16 mouse cellular contexts compared by ENCODE assay signal in the genomic region with DNA sequence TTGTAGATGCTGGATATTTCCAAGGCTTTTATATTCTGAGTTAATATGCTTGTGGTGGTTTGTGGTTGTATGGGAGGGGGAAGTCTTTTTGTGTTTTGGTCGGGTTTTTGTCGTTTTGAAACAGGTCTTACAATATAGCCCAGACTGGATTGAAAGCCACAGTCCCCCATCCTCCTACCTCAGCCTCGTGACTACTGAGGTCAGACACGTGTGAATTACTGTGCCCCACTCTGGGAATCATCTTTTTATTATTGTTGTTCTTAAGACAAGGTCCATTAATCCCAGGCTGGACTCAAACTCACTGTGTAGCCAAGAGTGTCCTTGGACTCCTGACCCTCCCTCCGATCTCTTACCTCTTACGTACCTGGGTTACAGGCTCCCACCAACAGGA. TPM values are rescaled to one million over a fixed set of nuclear protein-coding genes. Genes with fewer than 3 reads are reported as not detected.
DNase-seq lines count a peak whose midpoint lies in the region; ATAC-seq and TF ChIP-seq lines count a peak whose summit lies in the region.
"Had no signal": no experiment of that assay in that cellular context is flagged by ENCODE, and none has a peak within 500 bp of the region (broad histone marks: within the 10 kb centered on the region; RNA-seq: fewer than 3 reads in every experiment).

No protein-coding gene starts in this region.

- 68% methylated on average over 6 of the region's 6 CpGs for WGBS in liver, adult 2 months
- WGBS in liver, embryonic 11.5 days = 61% methylated on average over 6 of the region's 6 CpGs
- 24% methylated on average over 6 of the region's 6 CpGs for WGBS in kidney, embryonic 14.5 days

- H3K79me2 ChIP-seq in liver, adult 2 months (ENCODE audit: control insufficient read depth, insufficient read depth, low read length) = no peaks in the 10 kb centered on the region
- H3K79me2 ChIP-seq in myocyte (ENCODE audit: control insufficient read depth, insufficient read depth) = no peaks in the 10 kb centered on the region

- H3ac ChIP-seq in myocyte (ENCODE audit: control insufficient read depth, insufficient read length) = no peak overlapping the region

- no peak overlapping the region for H3K9ac ChIP-seq in liver, adult 2 months (ENCODE audit: low read depth, low read length)
- H3K9ac ChIP-seq in liver, embryonic 11.5 days (ENCODE audit: low read depth, low read length) = no peak overlapping the region
- H3K9ac ChIP-seq in kidney, embryonic 14.5 days (ENCODE audit: low read depth, low read length) = no peak overlapping the region
- H3K9ac ChIP-seq: hindbrain, embryonic 12.5 days; liver, embryonic 12.5 days; lung, embryonic 15.5 days; neural tube, embryonic 13.5 days had no signal

- no peak for ATAC-seq in liver, embryonic 11.5 days (replicated peaks; ENCODE audit: low FRiP score)
- ATAC-seq in Patski = no peak
- ATAC-seq in kidney, embryonic 14.5 days (ENCODE audit: low FRiP score, low TSS enrichment) = peak; percentile 68
- ATAC-seq: liver, embryonic 12.5 days had no signal

- POLR2A ChIA-PET in Patski (lab: Charles Lee) = no interaction called here

- no peak overlapping the region for H3K4me3 ChIP-seq in liver, adult 2 months (ENCODE audit: insufficient read depth, low read depth, low read length)
- no peak overlapping the region for H3K4me3 ChIP-seq in liver, embryonic 11.5 days (ENCODE audit: low read depth, low read length)
- no peak overlapping the region for H3K4me3 ChIP-seq in kidney, embryonic 14.5 days (ENCODE audit: low read length)
- no peak overlapping the region for H3K4me3 ChIP-seq in myocyte
- H3K4me3 ChIP-seq: hindbrain, embryonic 12.5 days; liver, embryonic 12.5 days; lung, embryonic 15.5 days; neural tube, embryonic 13.5 days had no signal

- H3K4me1 ChIP-seq in liver, adult 2 months (ENCODE audit: control insufficient read depth, insufficient read depth, low read length) = peaks cover 2% of the 10 kb centered on the region; the same call in 1 of the 2 replicates
- H3K4me1 ChIP-seq in liver, embryonic 11.5 days (replicated peaks; ENCODE audit: control insufficient read depth, insufficient read depth, low read length) = no peaks in the 10 kb centered on the region
- H3K4me1 ChIP-seq in kidney, embryonic 14.5 days (ENCODE audit: control insufficient read depth, insufficient read depth, low read length) = peaks cover 15% of the 10 kb centered on the region
- H3K4me1 ChIP-seq: hindbrain, embryonic 12.5 days; liver, embryonic 12.5 days; neural tube, embryonic 13.5 days had no signal

- no peaks in the 10 kb centered on the region for H3K9me3 ChIP-seq in liver, embryonic 11.5 days (ENCODE audit: control insufficient read depth, low read length)
- no peaks in the 10 kb centered on the region for H3K9me3 ChIP-seq in kidney, embryonic 14.5 days (ENCODE audit: control insufficient read depth, low read length)
- H3K9me3 ChIP-seq: hindbrain, embryonic 12.5 days; liver, embryonic 12.5 days; lung, embryonic 15.5 days; neural tube, embryonic 13.5 days had no signal

- no peak overlapping the region for H3K27ac ChIP-seq in liver, adult 2 months (replicated peaks; ENCODE audit: insufficient read depth, low read depth, low read length)
- no peak overlapping the region for H3K27ac ChIP-seq in liver, embryonic 11.5 days (ENCODE audit: low read depth, low read length)
- peak overlapping the region; percentile 49; the same call in 1 of the 2 replicates for H3K27ac ChIP-seq in kidney, embryonic 14.5 days (ENCODE audit: low read depth, low read length)
- H3K27ac ChIP-seq: hindbrain, embryonic 12.5 days; liver, embryonic 12.5 days; lung, embryonic 15.5 days; neural tube, embryonic 13.5 days had no signal

- no peak overlapping the region for H3K4me2 ChIP-seq in liver, embryonic 11.5 days
- no peak overlapping the region for H3K4me2 ChIP-seq in kidney, embryonic 14.5 days (replicated peaks; ENCODE audit: low read depth, low read length)
- peak overlapping the region; percentile 25 for H3K4me2 ChIP-seq in myocyte (ENCODE audit: low read depth)
- H3K4me2 ChIP-seq: hindbrain, embryonic 12.5 days; liver, embryonic 12.5 days; lung, embryonic 15.5 days; neural tube, embryonic 13.5 days had no signal

- in situ Hi-C loops in Patski (cut with MboI; ENCODE audit: low pct_unique_long_range_greater_than_20kb) = no loop called here

- CTCF ChIA-PET in Patski (lab: Charles Lee) = no interaction called here

- DNase-seq in liver, adult 2 months (ENCODE audit: extremely low read depth, low read depth, low spot score) = peak; percentile 63
- no peak for DNase-seq in liver, embryonic 11.5 days (ENCODE audit: low spot score)
- peak; percentile 47 for DNase-seq in Patski (ENCODE audit: low read depth, low spot score)
- no peak for DNase-seq in Muller cell, postnatal 12 days (ENCODE audit: inconsistent ontology term)
- no peak for DNase-seq in heart, adult 9 months (ENCODE audit: low spot score in 2 of 2)
- DNase-seq in thymus, postnatal 36 days = no peak
- DNase-seq: adrenal gland, adult 8-10 months; cerebellum, adult 9-11 months; gastrocnemius, postnatal 36 days; right cerebral cortex, postnatal 4 days had no signal

- TF ChIP-seq POLR2A in liver, adult 2 months (IDR thresholded peaks at IDR 0.05; ENCODE audit: extremely low read depth, insufficient read depth, low read length) = no peak
- no peak for TF ChIP-seq POLR2A in myocyte (IDR thresholded peaks at IDR 0.05; ENCODE audit: insufficient read length, low read depth)

- no peak for TF ChIP-seq CTCF in liver, adult 2 months (IDR thresholded peaks at IDR 0.05; ENCODE audit: low read depth, low read length)
- TF ChIP-seq CTCF in Patski (IDR thresholded peaks at IDR 0.05) = no peak

- H3K36me3 ChIP-seq in liver, adult 2 months (ENCODE audit: control insufficient read depth, insufficient read depth, low read length) = no peaks in the 10 kb centered on the region
- H3K36me3 ChIP-seq in liver, embryonic 11.5 days (ENCODE audit: control insufficient read depth, insufficient read depth, low read length) = no peaks in the 10 kb centered on the region
- H3K36me3 ChIP-seq in kidney, embryonic 14.5 days (ENCODE audit: control insufficient read depth, insufficient read depth, low read length) = no peaks in the 10 kb centered on the region
- H3K36me3 ChIP-seq in myocyte (ENCODE audit: control insufficient read depth, insufficient read depth) = no peaks in the 10 kb centered on the region
- H3K36me3 ChIP-seq: hindbrain, embryonic 12.5 days; liver, embryonic 12.5 days; lung, embryonic 15.5 days; neural tube, embryonic 13.5 days had no signal

- H3K27me3 ChIP-seq in liver, adult 2 months (ENCODE audit: control insufficient read depth, insufficient read depth, low read length) = no peaks in the 10 kb centered on the region
- no peaks in the 10 kb centered on the region for H3K27me3 ChIP-seq in liver, embryonic 11.5 days (replicated peaks; ENCODE audit: control insufficient read depth, insufficient read depth, low read length)
- no peaks in the 10 kb centered on the region for H3K27me3 ChIP-seq in Patski
- H3K27me3 ChIP-seq in kidney, embryonic 14.5 days (ENCODE audit: control insufficient read depth, insufficient read depth, low read length) = no peaks in the 10 kb centered on the region
- no peaks in the 10 kb centered on the region for H3K27me3 ChIP-seq in myocyte (ENCODE audit: control insufficient read depth, insufficient read depth, insufficient read length)
- H3K27me3 ChIP-seq: hindbrain, embryonic 12.5 days; liver, embryonic 12.5 days; neural tube, embryonic 13.5 days had no signal

TF ChIP-seq in myocyte, 11 proteins besides CTCF, POLR2A, EP300 and RAD21:
- no peak for TF ChIP-seq E2F4 (IDR thresholded peaks at IDR 0.05; ENCODE audit: insufficient read depth)
- no peak for TF ChIP-seq TCF3 (IDR thresholded peaks at IDR 0.05; ENCODE audit: insufficient read length, low read depth)
- TF ChIP-seq TCF12 (IDR thresholded peaks at IDR 0.05; ENCODE audit: insufficient read depth, poor library complexity, severe bottlenecking) = no peak
- TF ChIP-seq USF1 (IDR thresholded peaks at IDR 0.05; ENCODE audit: low read depth) = no peak
- TF ChIP-seq MAX (IDR thresholded peaks at IDR 0.05; ENCODE audit: low read depth) = no peak
- no peak for TF ChIP-seq POLR2AphosphoS2 (IDR thresholded peaks at IDR 0.05; ENCODE audit: insufficient read length, low read depth)
- TF ChIP-seq MYOD1 (IDR thresholded peaks at IDR 0.05; ENCODE audit: control insufficient read depth in 1 of 3, insufficient read length in 2 of 3, low read depth in 2 of 3) = no peak
- no peak for TF ChIP-seq CEBPB (IDR thresholded peaks at IDR 0.05; ENCODE audit: insufficient read depth, poor library complexity, severe bottlenecking)
- no peak for TF ChIP-seq SRF (IDR thresholded peaks at IDR 0.05; ENCODE audit: control insufficient read depth, insufficient read length, low read depth)
- TF ChIP-seq MYOG (IDR thresholded peaks at IDR 0.05; ENCODE audit: control insufficient read depth in 1 of 3, insufficient read depth in 1 of 3, insufficient read length in 2 of 3, low read depth in 2 of 3) = no peak
- no peak for TF ChIP-seq REST (IDR thresholded peaks at IDR 0.05; ENCODE audit: insufficient read depth, insufficient read length)

RNA-seq across cellular contexts. Expression of a gene that starts 38.0 kb away (rescaled TPM):
- total RNA-seq in liver, adult 2 months (2014; rRNA removed) = 15.4 and 18.1 TPM in 2 replicates
- 7.2 and 7.5 TPM in 2 replicates for polyA plus RNA-seq in liver, adult 2 months (2012; rRNA removed)
- polyA plus RNA-seq in liver, embryonic 11.5 days (2014; fragmentation: Nextera tagmentation; extraction: Ambion mirVana) = 14.9 and 16.0 TPM in 2 replicates
- polyA plus RNA-seq in Patski (2021) = 35.3 TPM
- polyA plus RNA-seq in kidney, embryonic 14.5 days (2014; fragmentation: Nextera tagmentation; extraction: Ambion mirVana) = 39.4 and 51.2 TPM in 2 replicates
- 19.9 TPM for polyA plus RNA-seq in myocyte (2012; fragmentation: generic; extraction: Trizol)

Comparison
In these comparisons a context has a peak if more than half of its experiments do, and no peak if none do; other contexts are left out.
1. DNase-seq: peak in liver, adult 2 months (single experiment) and Patski (single experiment); none in liver, embryonic 11.5 days (single experiment), Muller cell, postnatal 12 days (single experiment), heart, adult 9 months (0 of 2) and thymus, postnatal 36 days (0 of 2).